Mouse (Mus musculus): ENCODE measurements around the gene Tead1. TPM values are rescaled to one million over a fixed set of nuclear protein-coding genes. Genes with fewer than 3 reads are reported as not detected.

Tead1 gene
- polyA plus RNA-seq, 1 experiment from 2014 or later = 18.0 TPM

GRCm38 (mm10) chr7:112747836-112748235, 68.7 kb downstream of the Tead1 start:
- Histone ChIP-seq H3K4me1 (peaks cover 18% of the 10 kb centered on the region), H3K36me3 (no peaks in the 10 kb centered on the region; the same call in 1 of the 2 replicates), H3K9me3 (no peaks in the 10 kb centered on the region), H3K27ac (replicated peaks) (no peak overlapping the region), H3K9ac (replicated peaks) (no peak overlapping the region), H3K27me3 (no peaks in the 10 kb centered on the region), H3K4me2 (replicated peaks) (no peak overlapping the region), H3K4me3 (no peak overlapping the region)
- ATAC-seq (replicated peaks) = no peak
- WGBS = 87% methylated on average over 3 of the region's 3 CpGs

GRCm38 (mm10) chr7:112748327-112748726, 69.2 kb downstream of the Tead1 start:
- 89% methylated on average over 4 of the region's 4 CpGs for WGBS
- Histone ChIP-seq H3K27me3 (no peaks in the 10 kb centered on the region), H3K27ac (replicated peaks) (no peak overlapping the region), H3K36me3 (no peaks in the 10 kb centered on the region; the same call in 1 of the 2 replicates), H3K4me2 (replicated peaks) (no peak overlapping the region), H3K4me1 (peaks cover 17% of the 10 kb centered on the region), H3K9me3 (no peaks in the 10 kb centered on the region), H3K9ac (replicated peaks) (no peak overlapping the region), H3K4me3 (no peak overlapping the region)
- no peak for ATAC-seq (replicated peaks)

GRCm38 (mm10) chr7:112750101-112750500, 71.0 kb downstream of the Tead1 start:
- no peak for ATAC-seq (replicated peaks)

GRCm38 (mm10) chr7:112752311-112752710, 73.2 kb downstream of the Tead1 start:
- no peaks in the 10 kb centered on the region for H3K27me3 ChIP-seq
- H3K4me1 ChIP-seq = peaks cover 11% of the 10 kb centered on the region
- no peak overlapping the region for H3K4me3 ChIP-seq
- no peaks in the 10 kb centered on the region for H3K9me3 ChIP-seq
- 96% methylated on average over 6 of the region's 6 CpGs for WGBS
- H3K27ac ChIP-seq (replicated peaks) = no peak overlapping the region
- H3K36me3 ChIP-seq = no peaks in the 10 kb centered on the region; the same call in 1 of the 2 replicates
- no peak overlapping the region for H3K4me2 ChIP-seq (replicated peaks)
- no peak for ATAC-seq (replicated peaks)
- no peak overlapping the region for H3K9ac ChIP-seq (replicated peaks)

More at GRCm38 (mm10) chr7:112750101-112750500, 71.0 kb downstream of the Tead1 start:
- Histone ChIP-seq H3K9ac (replicated peaks) (no peak overlapping the region), H3K27ac (replicated peaks) (no peak overlapping the region), H3K9me3 (no peaks in the 10 kb centered on the region), H3K4me2 (replicated peaks) (no peak overlapping the region), H3K4me1 (peaks cover 11% of the 10 kb centered on the region), H3K27me3 (no peaks in the 10 kb centered on the region), H3K36me3 (no peaks in the 10 kb centered on the region; the same call in 1 of the 2 replicates), H3K4me3 (no peak overlapping the region)
- WGBS = 93% methylated on average over 9 of the region's 9 CpGs

GRCm38 (mm10) chr7:112753314-112753713, 74.2 kb downstream of the Tead1 start:
- H3K4me1 ChIP-seq = peaks cover 17% of the 10 kb centered on the region
- WGBS = 27% methylated on average over 6 of the region's 6 CpGs
- ATAC-seq (replicated peaks) = no peak; the same call in 1 of the 2 replicates

GRCm38 (mm10) chr7:112759359-112759975, 80.3 kb downstream of the Tead1 start:
- Histone ChIP-seq H3K27ac (replicated peaks) (no peak overlapping the region), H3K4me1 (peaks cover 56% of the 10 kb centered on the region), H3K9ac (replicated peaks) (no peak overlapping the region), H3K9me3 (no peaks in the 10 kb centered on the region), H3K4me2 (replicated peaks) (no peak overlapping the region), H3K36me3 (no peaks in the 10 kb centered on the region), H3K4me3 (no peak overlapping the region), H3K27me3 (no peaks in the 10 kb centered on the region)
- ATAC-seq (replicated peaks) = no peak
- WGBS = 85% methylated on average over 23 of the region's 23 CpGs

More at GRCm38 (mm10) chr7:112753314-112753713, 74.2 kb downstream of the Tead1 start:
- no peak overlapping the region for H3K27ac ChIP-seq (replicated peaks)
- H3K9ac ChIP-seq (replicated peaks) = no peak overlapping the region
- H3K36me3 ChIP-seq = no peaks in the 10 kb centered on the region; the same call in 1 of the 2 replicates
- no peak overlapping the region for H3K4me2 ChIP-seq (replicated peaks)
- no peak overlapping the region for H3K4me3 ChIP-seq
- H3K27me3 ChIP-seq = no peaks in the 10 kb centered on the region
- H3K9me3 ChIP-seq = no peaks in the 10 kb centered on the region

GRCm38 (mm10) chr7:112760293-112760692, 81.2 kb downstream of the Tead1 start:
- Histone ChIP-seq H3K9me3 (no peaks in the 10 kb centered on the region), H3K4me3 (no peak overlapping the region), H3K4me1 (peaks cover 56% of the 10 kb centered on the region), H3K4me2 (replicated peaks) (no peak overlapping the region), H3K27me3 (no peaks in the 10 kb centered on the region), H3K36me3 (no peaks in the 10 kb centered on the region), H3K9ac (replicated peaks) (no peak overlapping the region), H3K27ac (replicated peaks) (peak overlapping the region; percentile 61)
- WGBS = 60% methylated on average over 3 of the region's 3 CpGs
- ATAC-seq (replicated peaks) = peak; percentile 15; the same call in 1 of the 2 replicates

- no peak overlapping the region for H3K4me3 ChIP-seq
- no peaks in the 10 kb centered on the region for H3K9me3 ChIP-seq
- ATAC-seq (replicated peaks) = peak; percentile 78
- WGBS = 8% methylated on average over 8 of the region's 8 CpGs
- no peaks in the 10 kb centered on the region for H3K27me3 ChIP-seq
- H3K9ac ChIP-seq (replicated peaks) = no peak overlapping the region
- H3K27ac ChIP-seq (replicated peaks) = peak overlapping the region; percentile 61
- no peak overlapping the region for H3K4me2 ChIP-seq (replicated peaks)
- H3K4me1 ChIP-seq = peaks cover 56% of the 10 kb centered on the region
- H3K36me3 ChIP-seq = no peaks in the 10 kb centered on the region
These were observed 81.7 kb downstream of the Tead1 start for GRCm38 (mm10) chr7:112760782-112761181.

- Histone ChIP-seq H3K36me3 (no peaks in the 10 kb centered on the region), H3K27me3 (no peaks in the 10 kb centered on the region), H3K27ac (replicated peaks) (peak overlapping the region; percentile 68), H3K4me1 (peaks cover 54% of the 10 kb centered on the region), H3K4me2 (replicated peaks) (no peak overlapping the region), H3K9me3 (no peaks in the 10 kb centered on the region), H3K9ac (replicated peaks) (no peak overlapping the region), H3K4me3 (no peak overlapping the region)
- 30% methylated on average over 2 of the region's 2 CpGs for WGBS
- peak; percentile 57 for ATAC-seq (replicated peaks)
These were observed 83.8 kb downstream of the Tead1 start for GRCm38 (mm10) chr7:112762870-112763269.

- Histone ChIP-seq H3K4me1 (peaks cover 50% of the 10 kb centered on the region), H3K4me2 (replicated peaks) (no peak overlapping the region), H3K36me3 (no peaks in the 10 kb centered on the region), H3K27me3 (no peaks in the 10 kb centered on the region), H3K9me3 (no peaks in the 10 kb centered on the region), H3K9ac (replicated peaks) (no peak overlapping the region), H3K27ac (replicated peaks) (peak overlapping the region; percentile 68), H3K4me3 (no peak overlapping the region)
- no peak; the same call in 1 of the 2 replicates for ATAC-seq (replicated peaks)
- WGBS = 59% methylated on average over 3 of the region's 3 CpGs
These were observed 84.4 kb downstream of the Tead1 start for GRCm38 (mm10) chr7:112763513-112763912.

GRCm38 (mm10) chr7:112764921-112765320, 85.8 kb downstream of the Tead1 start:
- Histone ChIP-seq H3K4me1 (peaks cover 42% of the 10 kb centered on the region), H3K36me3 (no peaks in the 10 kb centered on the region), H3K4me2 (replicated peaks) (no peak overlapping the region), H3K27me3 (no peaks in the 10 kb centered on the region), H3K27ac (replicated peaks) (no peak overlapping the region), H3K4me3 (no peak overlapping the region), H3K9ac (replicated peaks) (no peak overlapping the region), H3K9me3 (no peaks in the 10 kb centered on the region)
- ATAC-seq (replicated peaks) = no peak
- WGBS = 80% methylated on average over 4 of the region's 4 CpGs

GRCm38 (mm10) chr7:112769866-112770265, 90.7 kb downstream of the Tead1 start:
- Histone ChIP-seq H3K9ac (replicated peaks) (no peak overlapping the region), H3K4me3 (no peak overlapping the region), H3K36me3 (no peaks in the 10 kb centered on the region), H3K27ac (replicated peaks) (no peak overlapping the region), H3K9me3 (no peaks in the 10 kb centered on the region), H3K4me2 (replicated peaks) (no peak overlapping the region), H3K4me1 (peaks cover 7% of the 10 kb centered on the region; the same call in 1 of the 2 replicates), H3K27me3 (no peaks in the 10 kb centered on the region)
- 84% methylated on average over 2 of the region's 2 CpGs for WGBS
- no peak for ATAC-seq (replicated peaks)

GRCm38 (mm10) chr7:112771461-112771860, 92.3 kb downstream of the Tead1 start:
- H3K9me3 ChIP-seq = no peaks in the 10 kb centered on the region
- peaks cover 16% of the 10 kb centered on the region for H3K4me1 ChIP-seq
- H3K9ac ChIP-seq (replicated peaks) = no peak overlapping the region
- no peaks in the 10 kb centered on the region for H3K36me3 ChIP-seq
- ATAC-seq (replicated peaks) = no peak
- H3K4me2 ChIP-seq (replicated peaks) = no peak overlapping the region
- 79% methylated on average over 6 of the region's 6 CpGs for WGBS
- H3K27me3 ChIP-seq = no peaks in the 10 kb centered on the region
- H3K27ac ChIP-seq (replicated peaks) = no peak overlapping the region
- no peak overlapping the region for H3K4me3 ChIP-seq

Measured in forebrain, embryonic 15.5 days (tissue).